In the genomic region with DNA sequence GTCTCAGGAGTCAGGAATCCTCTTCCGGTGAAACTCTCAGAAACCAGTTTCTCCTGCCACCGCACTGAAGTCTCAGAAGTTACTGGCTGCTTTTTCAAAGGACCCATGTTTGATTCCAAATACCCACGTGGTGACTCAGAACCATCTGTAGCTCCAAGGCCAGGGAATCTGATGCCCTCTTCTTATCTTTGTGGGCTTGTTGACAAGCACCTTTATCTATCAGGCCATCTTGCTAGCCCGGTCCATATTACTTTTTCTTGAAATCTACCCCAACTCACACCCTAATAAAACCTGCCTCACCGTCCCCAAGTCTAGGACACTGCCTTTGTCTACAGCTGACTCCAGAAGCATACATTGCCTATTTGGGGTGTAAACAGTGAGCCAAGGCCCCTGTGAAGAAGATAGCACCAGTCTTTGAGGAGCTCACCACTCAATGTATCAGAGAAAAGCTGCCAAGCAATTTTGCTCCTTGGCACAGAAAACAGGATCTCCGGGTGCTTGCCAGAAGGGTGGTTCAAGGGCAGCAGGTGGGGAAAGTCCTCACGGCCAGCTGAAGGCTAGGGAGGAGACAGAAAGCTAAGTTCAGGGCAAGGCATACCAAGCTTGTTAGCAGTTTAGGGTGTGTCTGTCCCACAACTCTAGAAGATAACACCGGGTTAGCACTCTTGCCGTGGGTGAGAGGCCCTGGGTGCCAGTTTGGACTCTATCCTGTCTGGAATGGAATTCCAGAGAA, we compare ENCODE assay signal across 14 mouse cellular contexts. TPM values are rescaled to one million over a fixed set of nuclear protein-coding genes. Genes with fewer than 3 reads are reported as not detected.
A peak's percentile ranks its signal among the peaks of the same experiment; 100 is the strongest.
DNase-seq lines count a peak whose midpoint lies in the region; ATAC-seq and TF ChIP-seq lines count a peak whose summit lies in the region.
"Had no signal": no experiment of that assay in that cellular context is flagged by ENCODE, and none has a peak within 500 bp of the region (broad histone marks: within the 10 kb centered on the region; RNA-seq: fewer than 3 reads in every experiment).

No protein-coding gene starts in this region.

- 30% methylated on average over 9 of the region's 9 CpGs for WGBS in liver, embryonic 12.5 days (ENCODE audit: insufficient replicate concordance)
- WGBS in stomach, postnatal 0 days = 43% methylated on average over 9 of the region's 9 CpGs
- WGBS in forebrain, embryonic 12.5 days = 83% methylated on average over 9 of the region's 9 CpGs

- TF ChIP-seq CTCF in stomach, postnatal 0 days (IDR thresholded peaks at IDR 0.05; ENCODE audit: low read depth) = no peak

- ATAC-seq in liver, embryonic 12.5 days = peak; percentile 83
- ATAC-seq in stomach, postnatal 0 days (ENCODE audit: low FRiP score, low TSS enrichment) = peak; percentile 70
- ATAC-seq in forebrain, embryonic 12.5 days (ENCODE audit: low FRiP score) = no peak
- ATAC-seq: forebrain, postnatal 0 days; midbrain, embryonic 15.5 days had no signal

- TF ChIP-seq EP300 in stomach, postnatal 0 days (optimal IDR thresholded peaks at IDR 0.05) = no peak

- H3K36me3 ChIP-seq in liver, embryonic 12.5 days = no peaks in the 10 kb centered on the region
- no peaks in the 10 kb centered on the region for H3K36me3 ChIP-seq in stomach, postnatal 0 days (ENCODE audit: control insufficient read depth, insufficient read depth, low read length)
- H3K36me3 ChIP-seq in forebrain, embryonic 12.5 days (replicated peaks) = no peaks in the 10 kb centered on the region
- H3K36me3 ChIP-seq: heart, embryonic 10.5 days; midbrain, embryonic 15.5 days had no signal

- no peaks in the 10 kb centered on the region for H3K9me3 ChIP-seq in liver, embryonic 12.5 days (replicated peaks)
- H3K9me3 ChIP-seq in stomach, postnatal 0 days (ENCODE audit: control insufficient read depth, low read length) = no peaks in the 10 kb centered on the region
- 0 out of 2 replicates have a peak, but pooled peaks cover 4% of the 10 kb centered on the region for H3K9me3 ChIP-seq in forebrain, embryonic 12.5 days
- H3K9me3 ChIP-seq: heart, embryonic 10.5 days; midbrain, embryonic 15.5 days had no signal

- peak overlapping the region; percentile 99 for H3K27ac ChIP-seq in liver, embryonic 12.5 days
- H3K27ac ChIP-seq in stomach, postnatal 0 days (replicated peaks) = peak overlapping the region; percentile 35; the same call in 1 of the 2 replicates
- H3K27ac ChIP-seq in forebrain, embryonic 12.5 days = no peak overlapping the region
- H3K27ac ChIP-seq: heart, embryonic 10.5 days; midbrain, embryonic 15.5 days had no signal

- H3K27me3 ChIP-seq in liver, embryonic 12.5 days (replicated peaks) = peaks cover 49% of the 10 kb centered on the region
- peaks cover 14% of the 10 kb centered on the region for H3K27me3 ChIP-seq in stomach, postnatal 0 days (ENCODE audit: control insufficient read depth, insufficient read depth, low read length)
- H3K27me3 ChIP-seq in forebrain, embryonic 12.5 days = peaks cover 75% of the 10 kb centered on the region

- DNase-seq in adrenal gland, adult 2 months = peak; percentile 44
- no peak for DNase-seq in adrenal gland, postnatal 25 days
- peak; percentile 55 for DNase-seq in spleen, adult 12 weeks (ENCODE audit: low spot score)
- no peak for DNase-seq in spleen, adult 18-20 months
- peak; percentile 73 for DNase-seq in stomach, postnatal 0 days (ENCODE audit: low spot score)
- DNase-seq in urinary bladder, postnatal 10 days (ENCODE audit: low spot score) = no peak
- DNase-seq: forebrain, postnatal 0 days; right cerebral cortex, postnatal 14 days had no signal

- H3K9ac ChIP-seq in liver, embryonic 12.5 days = peak overlapping the region; percentile 70
- H3K9ac ChIP-seq in stomach, postnatal 0 days (ENCODE audit: low read length) = no peak overlapping the region
- H3K9ac ChIP-seq in forebrain, embryonic 12.5 days = no peak overlapping the region
- H3K9ac ChIP-seq: forebrain, postnatal 0 days; midbrain, embryonic 15.5 days had no signal

- peak overlapping the region; percentile 30; the same call in 1 of the 2 replicates for H3K4me3 ChIP-seq in liver, embryonic 12.5 days
- no peak overlapping the region for H3K4me3 ChIP-seq in stomach, postnatal 0 days (ENCODE audit: low read depth, low read length)
- H3K4me3 ChIP-seq in forebrain, embryonic 12.5 days (replicated peaks) = no peak overlapping the region
- H3K4me3 ChIP-seq: heart, embryonic 10.5 days; midbrain, embryonic 15.5 days had no signal

- H3K4me1 ChIP-seq in liver, embryonic 12.5 days = peaks cover 80% of the 10 kb centered on the region
- 0 out of 2 replicates have a peak, but pooled peaks cover 2% of the 10 kb centered on the region for H3K4me1 ChIP-seq in stomach, postnatal 0 days (replicated peaks; ENCODE audit: control insufficient read depth, insufficient read depth)
- H3K4me1 ChIP-seq in forebrain, embryonic 12.5 days = peaks cover 24% of the 10 kb centered on the region

- H3K4me2 ChIP-seq in liver, embryonic 12.5 days = peak overlapping the region; percentile 65
- no peak overlapping the region for H3K4me2 ChIP-seq in stomach, postnatal 0 days (replicated peaks; ENCODE audit: low read depth)
- H3K4me2 ChIP-seq in forebrain, embryonic 12.5 days = no peak overlapping the region
- H3K4me2 ChIP-seq: midbrain, embryonic 15.5 days had no signal

RNA-seq across cellular contexts. Expression of a gene that starts 3.3 kb away (rescaled TPM):
- under 1 TPM; 0.29 to 0.45 TPM for total RNA-seq in adrenal gland, adult 2 months (2021)
- 0.47 and 0.72 TPM in 2 replicates for polyA plus RNA-seq in adrenal gland, adult 2 months (2012; rRNA removed)
- 0.30 and 0.33 TPM in 2 replicates for total RNA-seq in adrenal gland, postnatal 25 days (2021)
- 9.8 and 10.1 TPM in 2 replicates for polyA plus RNA-seq in liver, embryonic 12.5 days (2016; fragmentation: Nextera tagmentation; extraction: Ambion mirVana)
- 0.91 and 1.1 TPM in 2 replicates for polyA plus RNA-seq in stomach, postnatal 0 days (2015; fragmentation: Nextera tagmentation; extraction: Ambion mirVana)
- 1.1 and 1.6 TPM in 2 replicates for polyA plus RNA-seq in forebrain, embryonic 12.5 days (2016; fragmentation: Nextera tagmentation; extraction: Ambion mirVana)

RNA-seq across cellular contexts. Expression of a gene that starts 3.4 kb away (rescaled TPM):
- not detected for total RNA-seq in adrenal gland, adult 2 months (2021)
- not detected in 2 replicates for polyA plus RNA-seq in adrenal gland, adult 2 months (2012; rRNA removed)
- not detected in 2 replicates for total RNA-seq in adrenal gland, postnatal 25 days (2021)
- 0.14 and 0.48 TPM in 2 replicates for polyA plus RNA-seq in liver, embryonic 12.5 days (2016; fragmentation: Nextera tagmentation; extraction: Ambion mirVana)
- 0.11 TPM in 1 of 2 replicates, not detected in the other for polyA plus RNA-seq in stomach, postnatal 0 days (2015; fragmentation: Nextera tagmentation; extraction: Ambion mirVana)
- polyA plus RNA-seq in forebrain, embryonic 12.5 days (2016; fragmentation: Nextera tagmentation; extraction: Ambion mirVana) = 0.29 TPM in 1 of 2 replicates, not detected in the other
- total RNA-seq: forebrain, postnatal 0 days had no signal
- polyA plus RNA-seq: heart, embryonic 10.5 days; intestine, embryonic 14.5 days had no signal

RNA-seq across cellular contexts. Expression of a gene that starts 13.0 kb away (rescaled TPM):
- not detected for total RNA-seq in adrenal gland, adult 2 months (2021)
- polyA plus RNA-seq in adrenal gland, adult 2 months (2012; rRNA removed) = not detected in 2 replicates
- total RNA-seq in adrenal gland, postnatal 25 days (2021) = not detected in 2 replicates
- not detected in 2 replicates for polyA plus RNA-seq in liver, embryonic 12.5 days (2016; fragmentation: Nextera tagmentation; extraction: Ambion mirVana)
- not detected in 2 replicates for polyA plus RNA-seq in stomach, postnatal 0 days (2015; fragmentation: Nextera tagmentation; extraction: Ambion mirVana)
- polyA plus RNA-seq in forebrain, embryonic 12.5 days (2016; fragmentation: Nextera tagmentation; extraction: Ambion mirVana) = not detected in 2 replicates
- total RNA-seq: left cerebral cortex, postnatal 36 days had no signal
- polyA plus RNA-seq: forebrain, postnatal 0 days; heart, embryonic 10.5 days; intestine, embryonic 14.5 days; midbrain, embryonic 15.5 days had no signal

RNA-seq across cellular contexts. Expression of a gene that starts 26.3 kb away (rescaled TPM):
- total RNA-seq in adrenal gland, adult 2 months (2021) = 1 to 10 TPM; 3.5 to 3.8 TPM
- polyA plus RNA-seq in adrenal gland, adult 2 months (2012; rRNA removed) = 5.0 and 5.3 TPM in 2 replicates
- total RNA-seq in adrenal gland, postnatal 25 days (2021) = 3.4 and 4.6 TPM in 2 replicates
- 1.9 and 2.0 TPM in 2 replicates for polyA plus RNA-seq in liver, embryonic 12.5 days (2016; fragmentation: Nextera tagmentation; extraction: Ambion mirVana)
- polyA plus RNA-seq in stomach, postnatal 0 days (2015; fragmentation: Nextera tagmentation; extraction: Ambion mirVana) = 1.3 and 1.7 TPM in 2 replicates
- polyA plus RNA-seq in forebrain, embryonic 12.5 days (2016; fragmentation: Nextera tagmentation; extraction: Ambion mirVana) = 1.8 and 2.0 TPM in 2 replicates

RNA-seq across cellular contexts. Expression of a gene that starts 26.4 kb away (rescaled TPM):
- total RNA-seq in adrenal gland, adult 2 months (2021) = not detected
- polyA plus RNA-seq in adrenal gland, adult 2 months (2012; rRNA removed) = 0.08 TPM in 1 of 2 replicates, not detected in the other
- total RNA-seq in adrenal gland, postnatal 25 days (2021) = 0.30 TPM in 1 of 2 replicates, not detected in the other
- 0.05 and 0.10 TPM in 2 replicates for polyA plus RNA-seq in liver, embryonic 12.5 days (2016; fragmentation: Nextera tagmentation; extraction: Ambion mirVana)
- 0.08 and 0.13 TPM in 2 replicates for polyA plus RNA-seq in stomach, postnatal 0 days (2015; fragmentation: Nextera tagmentation; extraction: Ambion mirVana)
- polyA plus RNA-seq in forebrain, embryonic 12.5 days (2016; fragmentation: Nextera tagmentation; extraction: Ambion mirVana) = 0.13 and 0.14 TPM in 2 replicates
- total RNA-seq: forebrain, postnatal 0 days had no signal
- polyA plus RNA-seq: forebrain, postnatal 0 days; intestine, embryonic 14.5 days; midbrain, embryonic 15.5 days had no signal

Comparison
In these comparisons a context has a peak if more than half of its experiments do, and no peak if none do; other contexts are left out.
1. DNase-seq: peak in adrenal gland, adult 2 months (single experiment), spleen, adult 12 weeks (single experiment) and stomach, postnatal 0 days (single experiment); none in adrenal gland, postnatal 25 days (single experiment), spleen, adult 18-20 months (0 of 2) and urinary bladder, postnatal 10 days (single experiment).